Mouse (Mus musculus) lung, adult 2 months (tissue): Measurements from ENCODE around the gene Oog2. TPM values are rescaled to one million over a fixed set of nuclear protein-coding genes. Genes with fewer than 3 reads are reported as not detected.
"Not testable (repeated sequence)": the region's sequence is repeated elsewhere in the genome, so short reads cannot be mapped to it uniquely, and the experiment has no call there.

Source experiments
- DNase-seq: peaks from one replicate; pipeline ENCODE4 v3.0.0; 2022
- H3K4me1 ChIP-seq: fragments of 200-500 bp; 2 replicates; pipeline ENCODE4 v1.6.1; 2011; ENCODE audit warnings: low read length; ENCODE audit not compliant: control insufficient read depth, insufficient read depth
- H3K4me3 ChIP-seq: fragments of 200-500 bp; replicated peaks from 2 replicates; pipeline ENCODE3; 2011; ENCODE audit warnings: low read depth, mild to moderate bottlenecking, control low read depth, low read length; ENCODE audit errors: extremely low read depth
- CTCF ChIP-seq: fragments of 200-500 bp; IDR thresholded peaks from 2 replicates; pipeline ENCODE4 v1.5.1; 2011; ENCODE audit warnings: mild to moderate bottlenecking, low read length, control low read depth; ENCODE audit not compliant: insufficient read depth
- POLR2A ChIP-seq: fragments of 200-500 bp; IDR thresholded peaks from 2 replicates; pipeline ENCODE4 v1.6.1; 2011; ENCODE audit warnings: low read depth, mild to moderate bottlenecking, control low read depth, low read length, borderline replicate concordance; ENCODE audit errors: extremely low read depth
- WGBS: fragments of 180-500 bp; shearing (Covaris S2); methylation state at CpG from one replicate; pipeline ENCODE4 v1.1.7; 2018; 5-methylcytosine and 5-hydroxymethylcytosine counted together
- polyA plus RNA-seq: library from polyadenylated mRNA; depleted of rRNA; stranded (reverse); fragments of >200 nt; gene quantifications from 2 replicates; pipeline ENCODE4 v1.2.3, GENCODE M21; 2012; rRNA removed

Oog2 gene
- not detected in 2 replicates for polyA plus RNA-seq

- no peaks in the 10 kb centered on the region for H3K4me1 ChIP-seq
- TF ChIP-seq CTCF = no peak
- no peak for TF ChIP-seq POLR2A
- H3K4me3 ChIP-seq = no peak within 1 kb of the TSS
- no peak for DNase-seq
- WGBS = 21% methylated on average over 1 of the region's 1 CpGs
Observed at GRCm38 (mm10) chr4:144190419-144190818, at the start of gene Oog2. Gene Oog2, plus strand, starts transcription at chr4:144190719.

DNA sequence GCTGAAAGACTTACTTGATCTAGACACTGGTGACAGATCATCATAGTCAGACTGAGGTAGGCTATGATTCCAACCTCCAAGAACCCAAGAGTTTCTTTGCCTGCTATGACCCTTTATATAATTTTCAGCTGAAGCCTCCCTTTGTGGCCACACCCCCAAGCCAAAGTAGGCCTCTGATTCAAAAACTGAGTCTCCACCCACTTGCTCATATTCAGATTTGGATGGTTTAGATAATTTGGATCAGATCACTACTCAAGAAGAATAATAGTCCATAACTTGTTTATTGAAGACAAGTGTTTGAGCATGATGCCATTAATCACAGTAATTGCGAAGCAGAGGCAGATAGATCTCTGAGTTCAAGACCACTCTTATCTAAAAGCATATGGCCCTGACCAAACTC, 28.0 kb upstream of the Oog2 start, which contains the start of gene Oog3:
TSS of gene Oog3 (minus strand) at position 101 of the 400 bp plus-strand sequence.
- no peak for DNase-seq
- WGBS = no CpG with 5 or more reads among the region's 1 CpGs
- no peaks in the 10 kb centered on the region for H3K4me1 ChIP-seq
- no peak within 1 kb of the TSS for H3K4me3 ChIP-seq
- TF ChIP-seq POLR2A (no peak), CTCF (no peak)

- 77% methylated on average over 1 of the region's 1 CpGs for WGBS
- not testable (repeated sequence) for H3K4me1 ChIP-seq, H3K4me3 ChIP-seq, DNase-seq
Observed at GRCm38 (mm10) chr4:144213218-144213617, 22.7 kb downstream of the Oog2 start, which contains the start of gene C87977. Gene C87977, minus strand, starts transcription at chr4:144213318.

Other genes starting within 250 kb of the Oog2 start
- gene Pramef25, start 239.7 kb upstream of the Oog2 start, polyA plus RNA-seq = not detected in 2 replicates
- not detected in 2 replicates for gene Gm13101, start 223.8 kb upstream of the Oog2 start, polyA plus RNA-seq
- not detected in 2 replicates for gene Pramef17, start 196.3 kb upstream of the Oog2 start, polyA plus RNA-seq
- not detected in 2 replicates for gene Pramel4, start 131.6 kb upstream of the Oog2 start, polyA plus RNA-seq
- not detected in 2 replicates for gene Gm13102, start 84.2 kb upstream of the Oog2 start, polyA plus RNA-seq
- not detected in 2 replicates for gene Oog3, start 28.1 kb upstream of the Oog2 start, polyA plus RNA-seq
- gene C87977, start 22.6 kb downstream of the Oog2 start, polyA plus RNA-seq = not detected in 2 replicates
- gene Pramel5, start 89.8 kb downstream of the Oog2 start, polyA plus RNA-seq = not detected in 2 replicates
- gene Gm13128, start 139.5 kb downstream of the Oog2 start, polyA plus RNA-seq = not detected in 2 replicates
- not detected in 2 replicates for gene Gm13119, start 167.2 kb downstream of the Oog2 start, polyA plus RNA-seq
- not detected in 2 replicates for gene Pramef20, start 187.2 kb downstream of the Oog2 start, polyA plus RNA-seq
- 0.50 and 0.75 TPM in 2 replicates for gene Pramef12, start 217.7 kb downstream of the Oog2 start, polyA plus RNA-seq
- 0.12 TPM in 1 of 2 replicates, not detected in the other for gene 1700012P22Rik, start 248.1 kb downstream of the Oog2 start, polyA plus RNA-seq